Mouse (Mus musculus) kidney, embryonic 14.5 days (tissue): ENCODE results near the gene Stx7. TPM values are rescaled to one million over a fixed set of nuclear protein-coding genes. Genes with fewer than 3 reads are reported as not detected.

ENCODE experiments used
- ATAC-seq: fragments of 200-750 bp; cut with Nextera tagmentation; 2 replicates; pipeline ENCODE4 v1.8.0; 2017; ENCODE audit warnings: moderate number of reproducible peaks, mild to moderate bottlenecking, moderate TSS enrichment, moderate library complexity; ENCODE audit not compliant: low FRiP score, low TSS enrichment
- H3K27ac ChIP-seq: fragments of 300-500 bp; sonication (generic); 2 replicates; pipeline ENCODE4 v1.5.1; 2014; ENCODE audit warnings: low read depth, mild to moderate bottlenecking, low read length, moderate library complexity, mixed read lengths
- H3K27me3 ChIP-seq: fragments of 300-500 bp; sonication (generic); 2 replicates; pipeline ENCODE4 v1.6.1; 2014; ENCODE audit warnings: mild to moderate bottlenecking, low read length; ENCODE audit not compliant: control insufficient read depth, insufficient read depth
- H3K36me3 ChIP-seq: fragments of 300-500 bp; sonication (generic); 2 replicates; pipeline ENCODE4 v1.6.1; 2014; ENCODE audit warnings: low read length, mixed read lengths; ENCODE audit not compliant: control insufficient read depth, insufficient read depth
- H3K4me1 ChIP-seq: fragments of 300-500 bp; sonication (generic); 2 replicates; pipeline ENCODE4 v1.6.1; 2014; ENCODE audit warnings: low read length, mixed read lengths; ENCODE audit not compliant: control insufficient read depth, insufficient read depth
- H3K4me2 ChIP-seq: fragments of 300-500 bp; sonication (generic); replicated peaks from 2 replicates; pipeline ENCODE4 v1.6.1; 2014; ENCODE audit warnings: low read depth, mild to moderate bottlenecking, low read length
- H3K4me3 ChIP-seq: fragments of 300-500 bp; sonication (generic); 2 replicates; pipeline ENCODE4 v1.5.1; 2014; ENCODE audit warnings: mild to moderate bottlenecking, low read length
- H3K9ac ChIP-seq: fragments of 300-500 bp; sonication (generic); 2 replicates; pipeline ENCODE4 v1.6.1; 2014; ENCODE audit warnings: low read depth, mild to moderate bottlenecking, low read length, moderate library complexity
- H3K9me3 ChIP-seq: fragments of 300-500 bp; sonication (generic); 2 replicates; pipeline ENCODE4 v1.6.1; 2016; ENCODE audit warnings: low read length; ENCODE audit not compliant: control insufficient read depth
- WGBS: fragments of 180-500 bp; shearing (Covaris S2); extraction: QIAGEN DNeasy Blood & Tissue Kit; methylation state at CpG from one replicate; pipeline ENCODE4 v1.1.7; 2014; 5-methylcytosine and 5-hydroxymethylcytosine counted together
- polyA plus RNA-seq: library from polyadenylated mRNA; unstranded; fragments of >200 nt; fragmentation: Nextera tagmentation; extraction: Ambion mirVana; gene quantifications from 2 replicates; pipeline ENCODE4 v1.2.1, GENCODE M21; 2014

Stx7 gene
- polyA plus RNA-seq, 1 experiment from 2014 or later, result 95.5 TPM

DNA sequence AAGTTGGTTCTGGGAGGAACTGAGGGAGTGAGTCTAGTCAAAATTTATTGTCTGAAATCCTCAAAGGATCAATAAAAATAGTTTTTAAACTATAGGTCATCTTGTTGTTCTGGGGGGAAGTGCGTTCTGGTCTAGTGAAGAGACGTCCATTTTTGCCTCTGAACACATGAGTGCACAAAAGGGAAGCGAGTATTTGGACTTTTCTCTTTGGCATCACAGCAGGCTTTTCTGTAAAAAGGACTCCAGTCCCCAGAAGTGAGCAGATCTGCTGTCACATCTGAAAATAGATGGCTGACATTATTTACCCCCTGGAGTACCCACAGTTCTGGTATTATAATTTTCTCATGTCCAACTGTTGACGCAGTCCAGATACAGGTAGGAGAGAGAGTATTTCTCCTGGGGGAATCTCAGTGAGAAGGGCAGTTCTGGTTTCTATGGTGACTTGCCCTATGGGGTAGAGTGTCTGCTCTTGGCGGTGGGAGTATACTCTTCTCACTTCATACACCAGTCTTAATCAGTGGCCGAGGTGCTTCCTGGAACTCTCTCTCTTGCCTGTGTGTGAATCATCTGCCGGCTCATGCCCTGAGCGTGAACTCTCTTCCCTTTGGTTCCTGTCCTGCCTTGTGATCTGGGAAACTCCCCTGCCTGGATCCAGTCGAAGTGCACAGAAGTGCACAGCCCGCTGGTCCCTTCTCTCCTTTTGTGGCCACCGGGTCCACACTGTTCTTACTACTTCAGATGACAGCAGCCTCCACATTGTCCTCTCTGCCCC lies 15.2 kb downstream of the Stx7 start:
- peak overlapping the region; percentile 55; the same call in 1 of the 2 replicates for H3K27ac ChIP-seq
- 15% methylated on average over 11 of the region's 11 CpGs for WGBS
- peak; percentile 90 for ATAC-seq
- H3K4me3 ChIP-seq, result no peak overlapping the region
- H3K9me3 ChIP-seq, result no peaks in the 10 kb centered on the region
- H3K4me2 ChIP-seq, result no peak overlapping the region
- H3K36me3 ChIP-seq, result peaks cover under 1% of the 10 kb centered on the region; the same call in 1 of the 2 replicates
- peaks cover 26% of the 10 kb centered on the region for H3K4me1 ChIP-seq
- no peak overlapping the region for H3K9ac ChIP-seq
- H3K27me3 ChIP-seq, result no peaks in the 10 kb centered on the region

GRCm38 (mm10) chr10:24164909-24165304 lies 15.8 kb downstream of the Stx7 start:
- Histone ChIP-seq H3K9ac (no peak overlapping the region), H3K27me3 (no peaks in the 10 kb centered on the region), H3K4me1 (peaks cover 24% of the 10 kb centered on the region), H3K36me3 (no peaks in the 10 kb centered on the region; the same call in 1 of the 2 replicates), H3K4me3 (no peak overlapping the region), H3K27ac (peak overlapping the region; percentile 55; the same call in 1 of the 2 replicates), H3K4me2 (no peak overlapping the region), H3K9me3 (no peaks in the 10 kb centered on the region)
- 64% methylated on average over 6 of the region's 6 CpGs for WGBS
- peak; percentile 29; the same call in 1 of the 2 replicates for ATAC-seq

DNA sequence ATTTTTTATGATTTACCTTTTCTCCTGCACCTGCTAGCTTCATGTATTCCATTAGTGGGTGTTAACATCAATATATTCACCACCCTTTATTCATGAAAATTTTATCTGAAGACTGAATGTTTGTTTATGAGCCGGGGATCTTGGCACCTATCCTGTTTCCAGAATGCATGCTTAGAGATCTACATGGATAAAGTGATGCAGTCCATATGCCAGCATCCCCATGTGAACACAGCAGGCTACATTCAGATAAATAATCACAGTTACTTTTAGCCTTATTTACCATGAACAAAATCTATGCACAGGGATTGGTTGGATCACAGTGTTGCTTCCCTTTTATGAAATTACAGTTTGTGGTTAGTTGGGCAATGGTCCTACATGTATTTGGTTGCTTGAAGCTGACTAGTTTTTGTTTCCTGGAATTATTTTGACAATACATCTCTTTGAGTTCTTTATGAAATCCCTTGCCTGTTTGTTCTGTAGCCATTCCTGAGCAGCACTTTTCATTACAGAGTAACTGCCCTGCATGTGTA lies 16.5 kb downstream of the Stx7 start:
- no peak for ATAC-seq
- H3K4me3 ChIP-seq, result no peak overlapping the region
- H3K27me3 ChIP-seq, result no peaks in the 10 kb centered on the region
- H3K4me2 ChIP-seq, result no peak overlapping the region
- no peaks in the 10 kb centered on the region for H3K9me3 ChIP-seq
- peaks cover 19% of the 10 kb centered on the region for H3K4me1 ChIP-seq
- H3K36me3 ChIP-seq, result no peaks in the 10 kb centered on the region; the same call in 1 of the 2 replicates
- no peak overlapping the region for H3K9ac ChIP-seq
- no peak overlapping the region for H3K27ac ChIP-seq
- WGBS, result 65% methylated on average over 1 of the region's 1 CpGs

DNA sequence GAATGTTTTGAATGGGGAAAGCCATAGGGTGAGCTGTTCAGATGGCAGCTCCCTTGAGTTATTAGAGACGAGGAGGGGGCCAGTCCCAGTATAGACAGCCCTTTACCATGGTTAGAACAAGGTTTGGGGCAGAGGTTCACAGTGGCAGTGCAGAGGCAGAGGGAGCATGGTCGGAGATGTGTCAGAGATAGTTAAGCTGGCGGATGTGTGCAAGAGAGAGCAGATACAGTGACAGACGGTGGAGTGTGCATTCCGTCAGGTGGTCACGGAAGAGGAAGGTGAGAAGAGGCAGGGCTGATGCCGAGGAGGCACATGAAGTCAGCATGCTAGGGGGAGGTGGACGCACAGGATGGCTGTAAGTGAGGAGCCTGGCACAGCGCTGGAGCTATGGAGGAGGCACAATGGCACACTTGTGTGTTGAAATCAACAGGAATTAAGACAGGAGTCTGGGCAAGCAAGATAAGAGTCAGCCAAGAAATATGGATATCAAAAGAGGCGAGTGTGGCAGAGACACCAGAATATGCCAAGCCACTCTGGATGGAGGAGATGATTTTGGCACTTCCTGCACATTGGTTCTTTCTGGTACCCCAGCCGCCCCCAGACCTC lies 19.0 kb downstream of the Stx7 start:
- Histone ChIP-seq H3K9me3 (no peaks in the 10 kb centered on the region), H3K4me3 (no peak overlapping the region), H3K27me3 (no peaks in the 10 kb centered on the region), H3K36me3 (no peaks in the 10 kb centered on the region), H3K27ac (no peak overlapping the region), H3K4me1 (peaks cover 19% of the 10 kb centered on the region), H3K9ac (no peak overlapping the region), H3K4me2 (no peak overlapping the region)
- ATAC-seq, result no peak
- 88% methylated on average over 11 of the region's 11 CpGs for WGBS

DNA sequence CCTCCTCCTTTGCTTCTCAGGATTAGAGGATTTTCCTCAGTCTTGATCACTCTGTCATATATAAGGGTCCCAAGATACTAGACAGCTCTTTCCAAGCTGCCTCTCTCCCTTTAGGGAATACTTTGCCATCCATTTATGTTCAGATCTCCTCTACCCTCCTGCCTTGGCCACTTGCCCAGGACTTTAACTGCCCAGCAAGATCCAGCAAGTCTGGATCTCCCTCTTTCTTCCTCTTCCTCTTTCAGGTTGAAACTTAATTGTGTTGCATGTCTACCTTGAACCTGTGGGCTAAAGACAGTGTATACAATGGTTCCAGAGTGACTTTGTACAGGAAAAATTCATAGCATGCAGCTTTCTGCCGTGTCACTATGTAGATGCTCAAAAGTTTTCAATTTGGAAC lies 19.8 kb downstream of the Stx7 start:
- H3K9me3 ChIP-seq, result no peaks in the 10 kb centered on the region
- 96% methylated on average over 1 of the region's 1 CpGs for WGBS
- no peak for ATAC-seq
- peaks cover 21% of the 10 kb centered on the region for H3K4me1 ChIP-seq
- no peaks in the 10 kb centered on the region for H3K36me3 ChIP-seq
- no peak overlapping the region for H3K9ac ChIP-seq
- H3K27me3 ChIP-seq, result no peaks in the 10 kb centered on the region
- no peak overlapping the region for H3K4me3 ChIP-seq
- H3K27ac ChIP-seq, result no peak overlapping the region
- H3K4me2 ChIP-seq, result no peak overlapping the region

GRCm38 (mm10) chr10:24171906-24172459 lies 22.9 kb downstream of the Stx7 start:
- Histone ChIP-seq H3K9ac (no peak overlapping the region), H3K36me3 (no peaks in the 10 kb centered on the region), H3K27ac (no peak overlapping the region), H3K4me1 (0 out of 2 replicates have a peak, but pooled peaks cover 3% of the 10 kb centered on the region), H3K9me3 (no peaks in the 10 kb centered on the region), H3K27me3 (no peaks in the 10 kb centered on the region), H3K4me2 (no peak overlapping the region), H3K4me3 (no peak overlapping the region)
- no peak for ATAC-seq
- WGBS, result 94% methylated on average over 4 of the region's 4 CpGs

DNA sequence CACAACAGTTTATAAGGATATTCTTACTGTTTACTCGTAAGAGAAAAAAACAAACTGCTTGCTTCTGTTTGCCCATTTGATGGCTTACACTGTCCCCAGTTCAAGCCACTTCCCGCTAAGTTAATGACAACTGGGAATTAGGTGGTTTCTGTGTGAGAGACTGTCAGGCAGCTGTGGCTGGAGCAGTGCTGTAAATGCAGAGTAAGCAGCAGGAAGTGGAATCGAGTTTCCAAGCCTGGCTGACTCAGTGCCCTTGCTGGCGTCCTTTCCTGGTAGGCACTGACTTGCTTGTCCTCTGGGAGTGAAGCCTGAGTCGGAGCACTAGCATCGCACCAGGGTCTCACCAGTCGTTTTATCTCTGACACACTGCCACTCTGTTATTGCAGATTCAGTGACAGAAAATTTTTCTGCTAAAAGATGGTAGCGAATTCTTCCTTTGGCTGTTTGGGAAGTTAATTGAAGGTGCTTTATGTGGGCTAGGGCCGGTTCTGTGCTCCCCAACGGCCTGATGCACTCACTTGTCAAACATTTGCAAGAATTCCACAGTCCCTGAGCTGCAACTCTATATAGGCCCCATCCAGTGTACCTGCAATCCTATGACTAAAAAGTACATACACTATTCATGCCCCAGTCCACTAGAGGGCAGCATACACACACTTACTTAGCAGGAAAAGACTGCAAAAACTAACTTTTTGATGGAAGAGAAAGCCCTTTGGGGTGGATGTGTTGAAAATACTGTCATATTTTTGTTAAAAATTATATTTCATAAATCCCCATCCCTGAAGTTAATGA lies 24.3 kb downstream of the Stx7 start:
- Histone ChIP-seq H3K27ac (no peak overlapping the region), H3K4me3 (no peak overlapping the region), H3K36me3 (no peaks in the 10 kb centered on the region), H3K9ac (no peak overlapping the region), H3K9me3 (no peaks in the 10 kb centered on the region), H3K4me2 (no peak overlapping the region), H3K27me3 (no peaks in the 10 kb centered on the region), H3K4me1 (0 out of 2 replicates have a peak, but pooled peaks cover 3% of the 10 kb centered on the region)
- 41% methylated on average over 10 of the region's 10 CpGs for WGBS
- ATAC-seq, result no peak

GRCm38 (mm10) chr10:24190392-24190791 lies 41.3 kb downstream of the Stx7 start:
- H3K9me3 ChIP-seq, result no peaks in the 10 kb centered on the region
- no peaks in the 10 kb centered on the region for H3K4me1 ChIP-seq
- no peak overlapping the region for H3K4me2 ChIP-seq
- H3K27me3 ChIP-seq, result no peaks in the 10 kb centered on the region
- no peak for ATAC-seq
- WGBS, result 53% methylated on average over 7 of the region's 7 CpGs
- H3K36me3 ChIP-seq, result peaks cover 21% of the 10 kb centered on the region
- no peak overlapping the region for H3K27ac ChIP-seq
- H3K4me3 ChIP-seq, result no peak overlapping the region
- no peak overlapping the region for H3K9ac ChIP-seq
